Mouse (Mus musculus) thymus, adult 2 months (tissue): ENCODE measurements around the gene Oxnad1. TPM values are rescaled to one million over a fixed set of nuclear protein-coding genes. Genes with fewer than 3 reads are reported as not detected.

ENCODE experiments used
- DNase-seq: peaks from one replicate; pipeline ENCODE4 v3.0.0; 2021
- H3K27ac ChIP-seq: fragments of 200-500 bp; 2 replicates; pipeline ENCODE4 v1.5.1; 2012; ENCODE audit warnings: low read length, control low read depth; ENCODE audit not compliant: control insufficient read depth, insufficient read depth
- H3K27me3 ChIP-seq: fragments of 200-500 bp; 2 replicates; pipeline ENCODE4 v1.6.1; 2012; ENCODE audit warnings: mild to moderate bottlenecking, low read length, moderate library complexity, mixed read lengths; ENCODE audit not compliant: control insufficient read depth, insufficient read depth
- H3K36me3 ChIP-seq: fragments of 200-500 bp; 2 replicates; pipeline ENCODE4 v1.6.1; 2012; ENCODE audit warnings: mild to moderate bottlenecking, low read length, moderate library complexity; ENCODE audit not compliant: control insufficient read depth, insufficient read depth
- H3K4me1 ChIP-seq: fragments of 200-500 bp; replicated peaks from 2 replicates; pipeline ENCODE4 v1.6.1; 2012; ENCODE audit warnings: low read length; ENCODE audit not compliant: control insufficient read depth, insufficient read depth
- H3K4me3 ChIP-seq: fragments of 200-500 bp; 2 replicates; pipeline ENCODE4 v1.5.1; 2012; ENCODE audit warnings: mild to moderate bottlenecking, low read length, control low read depth, moderate library complexity; ENCODE audit not compliant: control insufficient read depth, insufficient read depth
- CTCF ChIP-seq: fragments of 200-500 bp; IDR thresholded peaks from 2 replicates; pipeline ENCODE4 v1.5.1; 2012; ENCODE audit warnings: mild to moderate bottlenecking, control low read depth, low read length, moderate library complexity, borderline replicate concordance; ENCODE audit not compliant: control insufficient read depth, poor library complexity, insufficient read depth; ENCODE audit errors: extremely low read depth
- POLR2A ChIP-seq: fragments of 200-500 bp; IDR thresholded peaks from 2 replicates; pipeline ENCODE4 v1.6.1; 2012; ENCODE audit warnings: mild to moderate bottlenecking, low read length, control low read depth, moderate library complexity; ENCODE audit not compliant: control insufficient read depth, poor library complexity, insufficient read depth; ENCODE audit errors: extremely low read depth
- WGBS: fragments of 180-500 bp; shearing (Covaris S2); methylation state at CpG from one replicate; pipeline ENCODE4 v1.1.7; 2018; 5-methylcytosine and 5-hydroxymethylcytosine counted together
- polyA plus RNA-seq: library from polyadenylated mRNA; depleted of rRNA; stranded (reverse); fragments of >200 nt; gene quantifications from 2 replicates; pipeline ENCODE4 v1.2.3, GENCODE M21; 2012; rRNA removed

The Oxnad1 gene
- polyA plus RNA-seq, 1 experiment = 20.3 TPM

DNA sequence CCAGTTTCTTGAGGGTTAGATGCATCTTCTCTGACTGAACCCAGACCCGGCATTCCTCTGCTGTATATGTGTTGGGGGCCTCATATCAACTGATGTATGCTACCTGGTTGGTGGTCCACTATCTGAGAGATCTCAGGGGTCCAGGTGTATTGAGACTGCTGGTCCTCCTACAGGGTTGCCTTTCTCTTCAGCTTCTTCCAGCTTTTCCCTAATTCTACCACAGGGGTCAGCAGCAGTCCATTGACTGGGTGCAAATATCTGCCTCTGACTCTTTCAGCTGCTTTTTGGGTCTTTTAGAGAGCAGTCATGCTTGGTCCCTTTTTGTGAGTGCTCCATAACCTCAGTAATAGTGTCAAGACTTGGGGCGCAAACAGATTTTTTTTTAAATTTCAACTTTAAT lies 65.7 kb downstream of the Oxnad1 start:
- 96% methylated on average over 2 of the region's 2 CpGs for WGBS

DNA sequence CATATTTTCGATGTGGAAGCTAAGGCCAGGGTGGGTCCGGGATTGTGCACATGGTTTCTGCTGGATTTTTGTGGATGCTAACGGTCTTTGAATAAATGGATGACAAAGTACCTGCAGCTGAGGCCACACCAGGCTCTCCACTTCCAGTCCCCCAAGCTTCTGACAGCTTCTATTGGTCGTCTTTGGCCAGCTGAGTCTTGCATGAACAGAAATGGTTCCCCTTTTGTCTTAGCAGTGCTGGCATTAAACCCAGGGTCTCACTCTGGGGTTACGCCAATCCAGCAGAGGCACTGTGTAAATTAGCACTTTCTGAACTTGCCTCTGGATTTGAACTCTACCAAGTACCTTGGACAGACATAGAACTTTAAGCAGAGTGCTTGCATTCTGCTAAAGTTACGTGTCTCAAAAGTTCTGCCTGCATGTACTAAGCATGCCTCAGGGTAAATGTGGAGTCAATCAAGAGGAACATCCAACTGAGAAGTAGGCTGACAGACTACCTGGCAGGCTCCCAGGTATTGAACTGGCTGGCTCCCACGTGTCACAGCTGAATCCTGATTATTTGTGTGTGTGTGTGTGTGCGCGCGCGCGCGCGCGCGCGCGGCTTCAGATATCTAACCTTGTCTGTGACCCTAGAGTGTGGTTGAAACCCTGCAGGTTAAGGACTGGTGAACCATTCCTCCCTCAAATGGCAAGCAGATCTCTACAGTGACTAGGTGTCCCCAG lies 67.2 kb downstream of the Oxnad1 start:
- Histone ChIP-seq H3K4me1 (no peaks in the 10 kb centered on the region), H3K27ac (no peak overlapping the region), H3K4me3 (no peak overlapping the region), H3K27me3 (no peaks in the 10 kb centered on the region), H3K36me3 (no peaks in the 10 kb centered on the region)
- no peak for DNase-seq
- no peak for TF ChIP-seq CTCF
- no peak for TF ChIP-seq POLR2A
- 94% methylated on average over 18 of the region's 18 CpGs for whole genome bisulfite sequencing

More for the DNA sequence above, 65.7 kb downstream of the Oxnad1 start:
- no peaks in the 10 kb centered on the region for H3K36me3 ChIP-seq
- no peak overlapping the region for H3K27ac ChIP-seq
- no peaks in the 10 kb centered on the region for H3K4me1 ChIP-seq
- H3K27me3 ChIP-seq = no peaks in the 10 kb centered on the region
- no peak overlapping the region for H3K4me3 ChIP-seq
- DNase-seq = no peak
- no peak for TF ChIP-seq POLR2A

Other genes with a start within 250 kb of the Oxnad1 start
- 1.8 and 2.4 TPM in 2 replicates for gene Galnt15, start 56.4 kb upstream of the Oxnad1 start, polyA plus RNA-seq
- gene Dph3, start 355 bp downstream of the Oxnad1 start, polyA plus RNA-seq = 19.2 and 19.5 TPM in 2 replicates
- gene Msmb, start 56.6 kb downstream of the Oxnad1 start, polyA plus RNA-seq = not detected in 2 replicates
- 55.8 and 65.8 TPM in 2 replicates for gene Ncoa4, start 74.5 kb downstream of the Oxnad1 start, polyA plus RNA-seq
- 208 and 224 TPM in 2 replicates for gene Timm23, start 116.5 kb downstream of the Oxnad1 start, polyA plus RNA-seq
- gene Parg, start 116.6 kb downstream of the Oxnad1 start, polyA plus RNA-seq = 9.0 and 10.5 TPM in 2 replicates
- gene Ogdhl, start 236.6 kb downstream of the Oxnad1 start, polyA plus RNA-seq = 1.4 and 6.6 TPM in 2 replicates